Mouse (Mus musculus): Measurements from ENCODE around the gene Nudt6. TPM values are rescaled to one million over a fixed set of nuclear protein-coding genes. Genes with fewer than 3 reads are reported as not detected.

The Nudt6 gene
- polyA plus RNA-seq, 1 experiment from 2014 or later: 5.9 TPM

Other genes starting within 250 kb of the Nudt6 start
- gene Il21, start 187.6 kb downstream of the Nudt6 start, polyA plus RNA-seq (2015; fragmentation: Nextera tagmentation; extraction: Ambion mirVana): not detected in 2 replicates
- 7.7 and 8.1 TPM in 2 replicates for gene Bbs12, start 107.7 kb downstream of the Nudt6 start, polyA plus RNA-seq (2015; fragmentation: Nextera tagmentation; extraction: Ambion mirVana)
- 4.9 and 5.7 TPM in 2 replicates for gene Cetn4, start 107.5 kb downstream of the Nudt6 start, polyA plus RNA-seq (2015; fragmentation: Nextera tagmentation; extraction: Ambion mirVana)
- gene Fgf2, start 71.9 kb downstream of the Nudt6 start, polyA plus RNA-seq (2015; fragmentation: Nextera tagmentation; extraction: Ambion mirVana): 2.2 and 2.3 TPM in 2 replicates
- gene Spata5, start 315 bp downstream of the Nudt6 start, polyA plus RNA-seq (2015; fragmentation: Nextera tagmentation; extraction: Ambion mirVana): 31.5 and 34.8 TPM in 2 replicates
- 15.8 and 16.7 TPM in 2 replicates for gene Spry1, start 219.7 kb upstream of the Nudt6 start, polyA plus RNA-seq (2015; fragmentation: Nextera tagmentation; extraction: Ambion mirVana)

Measured in lung, embryonic 15.5 days (tissue).